Mouse (Mus musculus) left cerebral cortex, adult 18-20 months (tissue): ENCODE data around the gene Tex10. TPM values are rescaled to one million over a fixed set of nuclear protein-coding genes. Genes with fewer than 3 reads are reported as not detected.

Experiments
- DNase-seq, 2 experiments: peaks; one replicate each; pipeline ENCODE4 v3.0.0; 2021 to 2022; ENCODE audit warnings: low spot score in 2 of 2, mixed read lengths in 1 of 2
- long read RNA-seq, 2 experiments: library from polyadenylated mRNA; stranded (forward); transcript quantifications; one replicate each; pipeline ENCODE4 v2.0.0; 2021
- total RNA-seq, 2 experiments: library from RNA; stranded (reverse); gene quantifications; 2 replicates each; pipeline ENCODE4 v1.2.3; 2021

Gene Tex10
- total RNA-seq, result 10 to 100 TPM; 23.7 to 29.2 TPM
- long read RNA-seq, experiment 1, transcript Tex10-201 (15 exons, 3,102 nt), result major isoform, 17 of 26 reads
- long read RNA-seq, experiment 1, partial matches to known transcripts, result 3 of 26 reads
- long read RNA-seq, experiment 1, other reads (novel, unspliced or antisense), result 6 of 26 reads
- long read RNA-seq, experiment 2, partial matches to known transcripts, result 1 of 4 reads
- long read RNA-seq, experiment 2, other reads (novel, unspliced or antisense), result 2 of 4 reads

DNA sequence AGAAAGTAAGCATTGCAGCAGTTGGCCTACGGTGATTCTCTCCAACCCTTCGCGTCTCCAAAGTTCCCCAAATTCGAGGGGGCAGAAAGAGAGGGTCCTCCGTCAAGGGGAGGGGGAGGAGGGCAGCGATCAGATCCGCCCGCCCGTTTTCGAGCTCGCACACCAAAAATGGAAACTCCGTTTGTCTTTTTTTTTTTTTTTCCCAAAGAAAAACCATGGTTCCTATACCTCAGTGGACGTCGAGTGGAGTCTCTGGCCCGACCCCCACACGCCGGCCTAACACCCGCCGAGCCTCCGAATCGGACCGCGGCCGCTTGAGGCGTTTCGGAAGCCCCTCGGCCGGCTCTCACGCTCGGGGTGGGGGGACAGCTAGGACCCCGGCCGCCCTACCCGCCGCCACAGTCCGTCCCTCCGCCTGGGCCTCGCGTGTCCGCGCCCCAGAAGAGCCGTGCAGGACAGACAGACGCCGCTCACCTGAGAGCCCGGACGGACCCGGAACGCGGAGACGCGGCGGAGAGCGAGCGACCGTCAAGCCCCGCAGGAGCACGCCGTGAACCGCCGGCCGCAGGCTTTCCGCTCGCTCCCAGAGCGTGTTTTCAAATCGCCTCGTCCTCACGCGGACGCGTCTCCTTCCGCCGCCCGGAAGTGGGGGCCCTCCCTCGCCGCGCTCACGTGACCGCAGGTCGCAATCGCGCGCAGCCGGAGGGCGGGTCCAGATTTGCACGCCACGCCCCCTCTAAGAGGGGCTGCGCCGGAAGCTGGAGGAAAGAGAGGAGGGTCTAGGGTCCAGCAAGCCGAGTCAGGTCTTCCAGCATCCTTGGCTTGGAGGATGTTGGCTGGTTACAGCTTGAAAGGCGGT, at the start of gene Tex10:
Gene Tex10 (minus strand): TSS at position 668 of the 859 bp plus-strand sequence.
- DNase-seq, result peak; percentile 87 to 92

DNA sequence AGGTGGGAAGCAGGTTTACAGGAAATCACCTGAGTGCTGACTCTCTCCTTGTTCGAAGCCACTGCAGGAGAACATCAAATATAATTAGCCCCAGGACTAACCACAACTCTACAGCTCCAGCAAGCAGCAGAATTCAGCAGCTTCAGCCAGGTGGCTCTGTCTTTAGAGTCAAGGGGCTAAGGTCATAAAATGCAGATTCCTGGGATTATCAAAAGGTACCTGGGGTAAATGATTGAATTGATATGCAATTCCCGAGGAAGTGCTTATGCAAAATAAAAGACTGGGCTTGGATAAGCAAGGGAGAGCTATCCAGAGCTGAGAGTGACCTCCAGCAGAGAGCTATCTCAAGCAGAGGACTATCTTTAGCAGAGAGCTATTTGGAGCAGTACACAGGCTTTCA, 37.6 kb upstream of the Tex10 start:
- DNase-seq, result no peak

DNA sequence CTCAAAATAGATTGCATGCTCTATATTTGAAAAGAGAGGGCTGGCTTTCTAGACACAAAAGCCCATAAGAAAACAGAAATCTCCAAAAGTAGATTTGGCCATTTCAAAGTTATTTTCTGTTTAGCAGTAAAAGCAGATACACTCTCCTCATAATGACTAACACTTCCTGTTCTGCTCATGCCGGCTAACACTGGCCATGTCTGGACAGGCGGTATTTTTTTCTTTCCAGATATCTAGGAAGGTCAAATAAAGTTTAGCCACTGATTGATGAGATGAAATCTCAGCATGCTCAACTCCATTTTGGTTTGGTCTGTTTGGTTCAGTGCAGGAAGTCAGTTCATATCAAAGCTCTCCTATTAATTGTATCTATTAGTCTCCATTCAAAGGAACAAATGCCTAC, 19.3 kb upstream of the Tex10 start:
- no peak for DNase-seq

DNA sequence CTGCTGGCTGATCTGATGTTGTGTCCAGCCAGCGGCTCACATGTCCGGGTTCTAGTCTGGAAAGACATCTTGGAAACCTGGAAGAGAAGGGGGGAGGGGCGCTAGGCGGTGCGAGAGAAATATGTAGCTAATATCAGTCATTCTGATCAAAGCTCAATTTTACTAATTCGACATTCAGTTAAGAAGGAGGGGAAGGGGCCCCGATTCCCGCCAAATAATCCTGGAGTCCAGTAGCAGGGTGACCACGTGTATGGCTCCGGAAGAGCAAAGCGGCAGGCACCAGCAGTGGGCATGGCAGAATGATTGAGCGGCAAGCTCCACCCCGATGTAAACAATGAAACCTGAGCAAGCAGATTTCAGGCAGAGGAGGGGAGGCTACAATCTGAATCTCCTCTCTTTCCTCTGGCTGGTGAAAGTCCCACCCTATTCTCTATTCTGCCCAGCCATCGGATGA, 18.1 kb upstream of the Tex10 start:
- no peak for DNase-seq

DNA sequence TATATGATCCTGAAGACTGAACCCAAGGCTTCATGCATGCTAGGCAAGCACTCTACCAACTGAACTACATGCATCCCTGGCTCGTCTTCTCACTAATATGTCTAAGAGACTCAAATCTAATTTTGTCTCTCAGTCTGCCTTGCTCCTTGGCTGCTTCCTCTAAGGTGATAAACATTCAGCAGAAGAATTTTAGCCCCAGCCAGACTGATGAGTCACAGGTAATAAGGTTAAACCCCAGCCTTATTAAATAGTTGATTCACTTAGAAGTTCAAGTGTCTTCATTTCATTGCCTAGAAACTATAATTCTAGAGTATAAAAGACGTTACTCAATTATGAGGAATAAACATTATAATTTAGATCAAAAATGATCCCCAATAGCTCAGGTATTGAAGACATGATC, 15.7 kb upstream of the Tex10 start:
- no peak for DNase-seq

DNA sequence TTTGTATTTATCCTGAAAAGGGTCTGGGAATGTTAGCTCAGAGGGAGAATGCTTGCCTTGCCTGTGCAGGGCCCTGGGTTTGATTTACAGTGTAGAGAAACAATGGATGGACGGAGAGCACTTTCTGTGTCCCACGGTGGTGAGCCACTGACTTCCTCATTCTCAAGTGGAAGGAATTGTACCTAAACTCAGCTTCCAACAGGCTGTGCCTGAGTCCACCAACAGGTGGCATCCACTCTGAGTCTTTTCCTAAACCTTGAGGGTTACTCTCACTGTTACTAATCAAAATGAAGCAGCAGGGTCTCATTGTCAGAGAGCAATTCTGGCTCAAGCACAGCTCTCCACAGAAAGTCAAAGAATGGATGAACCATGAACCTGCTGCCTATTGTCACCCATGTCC, 8.0 kb upstream of the Tex10 start:
- no peak for DNase-seq

DNA sequence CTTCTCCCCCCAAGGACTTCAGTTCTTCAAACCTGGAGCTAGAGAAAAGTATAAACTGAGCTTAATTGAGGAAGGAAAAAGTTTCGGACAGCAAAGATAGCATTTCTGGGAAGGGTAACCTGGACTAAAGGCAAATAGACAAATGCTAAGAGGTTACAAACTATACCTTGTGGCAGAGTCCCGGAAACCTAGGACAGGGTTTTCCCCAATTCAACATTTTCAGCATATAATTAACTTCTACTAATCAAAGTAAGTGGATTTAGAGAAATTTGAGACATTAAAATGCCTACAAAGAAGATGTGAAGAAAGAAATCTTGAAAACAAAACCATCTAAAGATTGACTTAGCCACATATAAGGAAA, 372 bp upstream of the Tex10 start:
- DNase-seq, result no peak

DNA sequence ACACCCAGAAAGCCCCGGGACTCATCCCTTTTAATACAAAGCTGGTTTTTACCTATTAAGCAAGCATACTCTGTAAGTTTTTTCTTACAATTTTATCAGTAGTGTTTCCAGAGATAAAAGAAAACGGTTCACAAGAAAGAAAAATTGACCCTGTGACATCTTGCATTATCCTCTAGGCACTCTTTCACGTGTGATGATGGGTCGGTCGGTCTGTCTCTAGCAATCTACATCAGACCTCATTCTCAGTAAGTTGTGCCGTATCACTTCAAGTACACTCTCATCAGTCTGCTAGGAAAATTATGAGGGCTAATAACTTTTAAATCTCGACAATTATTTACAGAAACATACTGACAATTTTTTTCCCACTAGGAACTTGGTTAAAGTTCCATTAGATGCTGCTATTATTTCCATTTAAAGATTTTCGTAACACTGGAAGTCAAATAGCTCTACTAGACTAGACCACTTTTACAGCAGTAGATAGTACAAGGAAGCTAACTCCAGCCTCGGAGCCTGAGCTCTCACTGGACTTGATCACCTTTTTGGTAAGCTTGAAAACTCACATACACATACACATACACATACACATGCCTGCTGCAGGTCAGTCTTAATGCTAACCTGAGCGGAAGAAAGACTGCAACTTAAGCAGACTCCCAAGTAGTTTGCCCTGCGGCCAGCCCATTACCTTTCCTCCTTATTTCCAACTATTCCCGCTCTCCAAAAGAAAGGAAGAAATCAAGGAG, 1.0 kb downstream of the Tex10 start:
- DNase-seq, result no peak

DNA sequence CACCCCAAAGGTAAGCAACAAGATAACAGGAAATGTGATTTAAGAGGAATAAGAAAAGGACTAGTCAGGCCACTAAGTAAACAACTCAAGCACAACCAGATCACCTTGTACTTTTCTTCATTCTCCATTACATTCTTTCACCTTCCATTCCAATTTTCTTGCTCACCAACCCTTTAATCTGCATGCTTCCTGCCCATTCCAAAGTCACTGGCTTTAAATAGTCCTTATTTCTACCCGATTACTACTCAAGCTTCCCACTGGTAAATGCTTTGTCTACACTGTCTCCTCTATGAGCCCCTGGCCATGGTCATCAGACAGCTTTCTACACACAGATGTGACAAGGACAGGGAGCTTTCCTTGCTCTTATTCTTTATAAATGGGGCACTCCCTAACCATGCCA, 2.3 kb downstream of the Tex10 start:
- DNase-seq, result no peak

DNA sequence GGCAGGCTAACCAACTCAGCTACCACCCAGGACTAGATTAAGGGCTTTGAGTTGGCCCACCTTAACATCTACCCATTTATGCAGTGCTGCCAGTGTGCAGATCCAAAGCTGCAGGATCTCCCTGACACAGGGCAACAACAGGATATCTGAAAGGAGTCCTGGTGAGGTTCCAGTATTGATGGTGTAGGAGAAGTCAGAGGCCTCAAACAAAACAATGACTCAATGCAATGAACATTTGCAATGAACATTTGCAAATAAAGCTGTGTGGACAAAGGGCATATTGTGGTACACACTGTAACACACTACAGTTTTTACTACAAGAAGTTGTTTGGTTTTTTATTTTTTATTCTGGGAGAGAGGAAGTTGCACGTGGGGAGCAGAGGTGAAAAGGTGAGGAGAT, 12.2 kb downstream of the Tex10 start:
- DNase-seq, result no peak

DNA sequence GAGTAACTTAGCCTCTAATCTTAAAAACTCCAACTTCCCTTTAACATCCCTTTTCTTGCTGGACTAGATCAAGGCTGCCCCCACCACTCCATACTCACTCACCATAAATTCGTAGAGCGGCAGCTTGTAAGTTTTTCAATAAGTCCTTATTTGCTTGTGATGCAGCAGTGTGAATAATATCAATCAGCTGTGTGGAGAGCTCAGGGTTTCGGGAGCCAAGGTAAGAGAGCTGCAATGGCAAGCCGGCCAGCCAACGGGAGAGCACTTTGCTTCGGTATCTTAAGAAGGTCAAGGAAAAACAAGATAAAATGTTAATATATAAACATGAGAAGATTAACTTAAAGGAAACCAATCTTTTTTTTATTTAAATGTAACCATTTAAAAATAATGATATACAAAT, 14.8 kb downstream of the Tex10 start:
- DNase-seq, result no peak

DNA sequence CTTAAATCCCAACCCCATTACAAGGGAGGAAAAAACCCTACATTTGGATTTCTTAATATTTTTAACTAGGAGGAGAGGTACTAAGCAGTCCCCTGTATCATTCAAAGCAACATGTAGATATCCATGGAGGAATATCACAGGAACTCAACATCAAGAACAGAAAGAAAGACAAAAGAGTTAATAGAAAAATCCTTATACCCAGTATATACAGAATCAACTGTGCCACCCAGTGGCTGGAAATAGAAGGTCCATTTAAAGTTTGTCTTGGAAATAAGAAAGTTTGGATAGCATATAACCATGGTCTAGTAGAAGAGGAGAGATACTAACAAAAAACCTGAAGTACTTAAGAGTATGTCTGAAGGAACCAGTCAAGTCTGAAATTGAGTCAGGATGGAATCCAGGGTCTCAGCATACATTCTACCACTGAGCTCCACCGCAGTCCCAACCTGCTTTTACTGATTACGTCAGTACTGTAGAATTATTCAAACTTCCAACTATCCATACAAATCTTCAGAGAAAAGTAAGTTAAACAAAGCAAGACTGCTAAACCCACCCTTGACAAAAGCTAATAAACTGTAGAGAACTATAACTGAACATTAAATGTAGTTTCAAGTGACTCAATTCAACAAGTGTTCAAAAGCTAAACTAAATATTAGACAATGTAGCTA, 19.0 kb downstream of the Tex10 start:
- DNase-seq, result no peak

DNA sequence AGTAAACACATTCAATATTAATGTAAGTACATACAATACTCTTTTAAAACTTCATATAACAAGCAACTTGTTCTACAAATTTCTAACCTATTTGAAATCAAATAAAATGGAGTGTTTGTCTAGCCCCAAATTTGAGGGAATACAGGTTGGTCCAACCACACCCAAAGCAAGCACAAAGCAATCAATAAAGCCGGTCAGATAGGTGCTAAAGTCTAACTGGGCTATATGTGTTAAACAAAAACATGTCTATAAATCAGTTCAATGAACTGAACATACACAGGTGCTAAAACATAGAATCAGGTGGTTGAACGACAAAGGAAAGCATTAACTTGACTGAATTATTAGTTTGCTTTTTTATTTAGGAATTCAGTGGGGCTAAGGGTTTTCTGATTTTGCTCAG, 45.2 kb downstream of the Tex10 start:
- no peak for DNase-seq

DNA sequence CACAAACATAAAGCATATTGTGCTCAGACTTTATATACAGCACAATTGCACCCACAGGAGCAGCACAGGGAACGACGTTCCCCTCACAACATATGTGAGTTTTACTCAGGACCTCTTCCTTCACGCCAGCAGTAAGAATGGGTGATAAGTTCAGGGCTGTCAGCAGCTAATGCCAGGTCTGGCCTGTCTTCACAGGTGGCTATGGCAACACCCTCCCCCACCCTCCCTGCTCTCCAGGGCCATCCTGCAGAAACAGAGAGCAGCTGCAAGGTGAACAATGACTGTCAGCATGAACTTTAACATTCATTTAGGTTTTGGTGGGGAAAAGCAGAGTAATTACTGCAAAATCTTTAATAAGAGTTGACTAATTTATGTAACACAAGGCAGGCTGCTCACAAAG, 45.8 kb downstream of the Tex10 start:
- no peak for DNase-seq

DNA sequence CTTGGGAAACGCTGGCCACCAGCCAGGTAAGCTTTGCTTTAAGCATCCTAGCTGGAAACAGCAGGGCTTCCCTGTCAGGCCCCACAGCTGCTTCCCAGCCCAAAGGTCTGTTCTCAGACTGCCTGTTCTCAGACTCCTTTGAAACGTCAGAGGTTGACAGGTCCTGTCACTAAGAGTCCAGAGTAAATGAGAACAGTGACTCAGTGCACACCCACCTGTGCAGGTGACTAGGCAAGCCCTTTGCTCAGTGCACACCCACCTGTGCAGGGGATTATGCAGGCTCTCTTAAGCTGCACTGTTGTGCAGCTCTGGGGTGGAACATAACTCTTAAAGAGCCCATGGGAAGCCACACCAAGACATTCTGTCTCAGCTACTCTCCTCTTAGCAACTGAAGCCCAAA, 49.5 kb downstream of the Tex10 start:
- DNase-seq, result no peak

DNA sequence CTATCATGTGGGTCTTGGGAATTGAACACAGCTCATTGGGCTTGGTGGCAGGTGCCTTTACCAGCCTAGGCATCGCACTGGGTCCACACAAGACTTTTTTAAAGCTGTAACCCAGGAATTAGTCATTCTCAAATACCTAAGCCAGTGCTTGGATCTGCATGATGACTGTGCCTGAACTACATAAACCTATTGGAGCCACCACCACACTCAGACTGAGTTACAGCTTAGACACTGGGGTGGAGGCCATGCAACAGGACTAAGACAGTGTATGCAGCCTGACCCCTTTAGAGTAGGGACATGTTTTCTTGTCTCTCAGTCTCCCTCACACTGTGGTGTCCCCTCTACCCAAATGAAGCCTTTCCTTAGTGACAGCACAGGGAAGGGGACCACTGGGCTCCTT, 50.6 kb downstream of the Tex10 start:
- DNase-seq, result no peak

DNA sequence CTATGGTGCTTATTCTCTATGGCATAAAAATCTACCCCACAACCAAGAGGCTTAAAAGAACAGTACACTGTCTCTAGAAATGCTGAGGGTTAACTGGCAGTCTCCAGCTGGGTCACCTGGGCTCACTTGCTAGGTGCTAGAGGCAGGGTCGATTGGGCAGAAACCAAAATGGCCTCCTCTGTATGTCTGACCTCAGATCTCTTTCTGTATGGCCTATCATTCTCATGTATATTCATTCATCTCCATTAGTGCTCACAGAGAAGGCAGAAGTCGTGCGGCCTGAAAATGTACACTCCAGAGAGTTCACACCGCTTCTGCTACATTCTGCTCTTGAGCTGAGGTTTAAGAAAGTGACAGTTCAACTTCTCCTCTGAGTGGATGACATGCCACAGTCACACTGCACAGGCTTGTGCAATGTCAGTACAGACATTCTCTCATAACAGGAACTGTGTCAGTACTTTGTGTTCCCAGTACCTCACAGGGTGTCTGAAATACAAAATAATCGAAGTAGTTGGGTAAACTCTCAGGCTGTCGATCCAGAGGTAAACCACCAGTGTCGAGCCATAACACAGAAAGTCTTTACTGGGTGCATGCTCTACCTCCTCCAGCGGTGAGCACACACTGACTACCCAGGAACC, 54.3 kb downstream of the Tex10 start:
- no peak for DNase-seq

DNA sequence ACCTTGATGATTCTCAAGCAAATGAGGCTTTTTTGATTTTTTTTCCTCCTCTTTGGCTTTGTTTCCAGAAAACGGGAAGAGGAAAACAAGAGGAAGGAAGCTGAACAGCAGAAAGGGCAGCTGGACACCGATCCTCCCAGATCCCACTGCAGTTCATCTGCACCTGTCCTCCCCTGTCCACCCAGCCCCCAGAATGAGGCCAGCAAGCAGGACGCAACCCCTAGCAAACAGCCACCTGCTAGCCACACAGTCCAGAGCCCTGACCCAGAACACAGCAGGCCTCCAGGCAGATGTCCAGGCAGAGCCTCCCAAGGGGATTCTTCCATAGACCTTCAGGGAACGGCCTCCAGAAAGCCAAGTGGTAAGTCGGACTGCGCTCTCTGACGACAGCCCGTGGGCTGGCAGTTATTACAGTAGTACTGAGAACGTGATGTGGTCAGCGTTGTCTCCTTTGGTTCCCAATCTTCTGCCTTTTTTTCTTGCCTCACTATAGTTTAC, 57.4 kb downstream of the Tex10 start:
- DNase-seq, result no peak

DNA sequence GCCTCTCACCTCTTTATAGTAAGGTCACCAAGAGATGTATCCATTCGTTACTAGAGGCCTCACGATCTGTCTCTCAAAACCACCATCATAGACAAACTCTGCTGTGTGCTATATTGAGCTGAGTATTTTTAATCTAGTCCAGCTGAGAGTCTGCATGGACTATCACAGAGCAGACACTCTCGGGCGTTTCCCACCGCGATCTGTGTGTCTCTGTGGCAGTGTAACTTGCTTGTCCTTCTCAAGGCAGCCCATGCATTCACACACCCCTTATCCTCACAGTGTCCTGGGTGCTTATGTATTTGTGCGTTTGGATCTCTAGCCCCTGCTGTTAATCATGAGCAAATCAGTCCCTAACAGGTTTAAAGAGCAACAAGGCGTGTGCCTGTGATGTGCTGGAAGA, 59.8 kb downstream of the Tex10 start:
- DNase-seq, result no peak

DNA sequence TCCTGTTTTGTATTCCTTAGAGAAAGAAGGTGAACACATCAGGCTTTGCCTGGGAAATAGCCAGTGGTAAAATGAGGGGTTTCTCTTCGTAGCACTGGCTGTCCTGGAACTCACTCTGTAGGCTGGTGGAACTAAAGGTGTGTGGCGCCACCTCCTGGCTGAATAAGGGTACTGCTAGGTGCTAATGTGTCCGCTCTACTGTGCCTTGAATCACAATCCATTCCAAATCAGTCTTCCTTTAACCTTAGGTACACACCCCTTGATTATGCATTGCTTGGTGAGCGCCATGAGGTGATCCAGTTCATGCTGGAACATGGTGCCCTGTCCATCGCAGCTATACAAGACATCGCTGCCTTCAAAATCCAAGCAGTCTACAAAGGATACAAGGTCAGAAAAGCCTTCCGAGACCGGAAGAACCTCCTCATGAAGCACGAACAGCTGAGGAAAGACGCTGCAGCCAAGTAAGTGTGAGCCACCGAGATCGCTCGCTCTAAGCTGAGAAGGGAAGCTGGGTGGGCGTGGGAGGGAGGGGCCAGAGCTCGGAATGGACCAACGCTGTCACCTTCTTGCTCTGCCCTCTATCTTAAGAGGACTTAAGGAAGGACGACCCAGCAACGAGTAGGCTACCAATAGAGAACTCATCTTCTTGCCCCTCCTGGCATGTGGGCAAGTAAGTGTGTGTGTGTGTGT, 65.8 kb downstream of the Tex10 start:
- peak; percentile 64 to 72 for DNase-seq
